Mouse (Mus musculus) embryonic facial prominence, embryonic 14.5 days (tissue): Measurements from ENCODE around the gene Zfp950. TPM values are rescaled to one million over a fixed set of nuclear protein-coding genes. Genes with fewer than 3 reads are reported as not detected.
"Not testable (repeated sequence)": the region's sequence is repeated elsewhere in the genome, so short reads cannot be mapped to it uniquely, and the experiment has no call there.

Source experiments
- ATAC-seq: fragments of 200-750 bp; cut with Nextera tagmentation; 2 replicates; pipeline ENCODE4 v1.8.0; 2017; ENCODE audit warnings: low read depth, moderate number of reproducible peaks, moderate TSS enrichment
- DNase-seq: peaks from one replicate; pipeline ENCODE4 v3.0.0-alpha.2; 2015; ENCODE audit warnings: low spot score
- H3K27ac ChIP-seq: fragments of 300-500 bp; sonication (generic); replicated peaks from 2 replicates; pipeline ENCODE4 v1.5.1; 2014; ENCODE audit warnings: low read depth, mild to moderate bottlenecking, low read length, moderate library complexity
- H3K27me3 ChIP-seq: fragments of 300-500 bp; sonication (generic); replicated peaks from 2 replicates; pipeline ENCODE4 v1.6.1; 2014; ENCODE audit warnings: low read length; ENCODE audit not compliant: control insufficient read depth, insufficient read depth
- H3K36me3 ChIP-seq: fragments of 300-500 bp; sonication (generic); 2 replicates; pipeline ENCODE4 v1.6.1; 2014; ENCODE audit warnings: low read length, mixed read lengths; ENCODE audit not compliant: control insufficient read depth, insufficient read depth
- H3K4me1 ChIP-seq: fragments of 300-500 bp; sonication (generic); 2 replicates; pipeline ENCODE4 v1.6.1; 2014; ENCODE audit warnings: antibody characterized with exemption, low read length; ENCODE audit not compliant: control insufficient read depth, insufficient read depth
- H3K4me2 ChIP-seq: fragments of 300-500 bp; sonication (generic); 2 replicates; pipeline ENCODE4 v1.6.1; 2014; ENCODE audit warnings: low read depth, mild to moderate bottlenecking, low read length, moderate library complexity, mixed read lengths
- H3K4me3 ChIP-seq: fragments of 300-500 bp; sonication (generic); 2 replicates; pipeline ENCODE4 v1.5.1; 2014; ENCODE audit warnings: low read depth, mild to moderate bottlenecking, low read length
- H3K9ac ChIP-seq: fragments of 300-500 bp; sonication (generic); 2 replicates; pipeline ENCODE4 v1.6.1; 2014; ENCODE audit warnings: low read depth, mild to moderate bottlenecking, low read length, moderate library complexity, mixed read lengths
- H3K9me3 ChIP-seq: fragments of 300-500 bp; sonication (generic); 2 replicates; pipeline ENCODE4 v1.6.1; 2016; ENCODE audit warnings: low read length; ENCODE audit not compliant: control insufficient read depth
- WGBS: fragments of 180-500 bp; shearing (Covaris S2); extraction: QIAGEN DNeasy Blood & Tissue Kit; methylation state at CpG from one replicate; pipeline ENCODE4 v1.1.7; 2014; 5-methylcytosine and 5-hydroxymethylcytosine counted together
- polyA plus RNA-seq: library from polyadenylated mRNA; unstranded; fragments of >200 nt; fragmentation: Nextera tagmentation; extraction: Ambion mirVana; gene quantifications from 2 replicates; pipeline ENCODE4 v1.2.1, GENCODE M21; 2014

The Zfp950 gene
- 39.0 and 39.8 TPM in 2 replicates for polyA plus RNA-seq

DNA sequence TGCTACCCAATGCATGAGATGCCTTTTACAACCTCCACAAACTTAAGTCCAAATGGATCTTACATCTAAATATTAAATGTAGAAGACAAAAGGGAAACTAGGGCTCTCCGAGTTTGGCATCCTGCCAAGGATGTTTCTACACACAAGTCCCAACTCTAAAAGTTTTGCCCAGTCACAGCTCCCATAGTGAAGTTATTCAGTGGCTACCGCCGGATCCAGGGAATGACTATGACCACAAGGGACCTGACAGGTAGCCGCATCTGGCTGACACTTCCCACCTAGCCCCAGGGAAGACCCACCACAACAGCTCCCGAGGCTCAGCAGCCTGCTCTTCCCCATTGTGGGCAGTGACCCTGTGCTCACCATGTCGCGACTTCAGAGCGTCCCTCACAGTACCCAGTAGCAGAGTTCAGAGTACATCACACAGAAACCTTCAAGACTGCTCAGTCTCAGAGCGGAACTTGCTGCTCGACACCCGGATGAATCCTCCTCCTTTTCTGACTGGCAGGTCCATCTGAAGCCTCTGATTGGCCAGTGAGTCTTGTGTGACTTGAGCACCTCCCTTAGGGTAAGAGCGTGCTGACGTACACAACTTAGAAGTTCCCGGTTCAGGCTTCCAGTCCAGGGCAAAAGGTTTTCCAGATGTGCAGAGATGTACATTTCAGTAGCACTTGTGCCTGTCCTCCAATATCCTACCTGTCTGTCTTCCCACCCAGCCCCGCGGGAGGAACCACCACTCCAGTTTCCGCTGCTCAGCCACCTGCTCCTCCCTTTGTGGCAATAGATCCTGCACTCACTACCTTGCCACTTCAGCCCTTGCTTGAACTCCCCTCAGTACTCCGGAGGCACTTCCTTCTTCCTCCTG, at the start of gene Zfp950:
TSS of gene Zfp950 (minus strand) at position 499 of the 865 bp plus-strand sequence.
- H3K36me3 ChIP-seq, result no peaks in the 10 kb centered on the region
- ATAC-seq (peak; percentile 100), DNase-seq (peak; percentile 97)
- peak within 1 kb of the TSS; percentile 79 for H3K9ac ChIP-seq
- peak within 1 kb of the TSS; percentile 57 for H3K27ac ChIP-seq
- peaks cover 10% of the 10 kb centered on the region for H3K4me1 ChIP-seq
- peak within 1 kb of the TSS; percentile 74 for H3K4me2 ChIP-seq
- no peaks in the 10 kb centered on the region for H3K9me3 ChIP-seq
- H3K27me3 ChIP-seq, result no peaks in the 10 kb centered on the region
- peak within 1 kb of the TSS; percentile 80 for H3K4me3 ChIP-seq
- under 1% methylated on average over 18 of the region's 18 CpGs for WGBS

- 78% methylated on average over 2 of the region's 2 CpGs for WGBS
- not testable (repeated sequence) for H3K9ac ChIP-seq, DNase-seq, H3K4me2 ChIP-seq, ATAC-seq, H3K4me3 ChIP-seq, H3K27me3 ChIP-seq, H3K36me3 ChIP-seq, H3K4me1 ChIP-seq, H3K27ac ChIP-seq
- peaks cover 25% of the 10 kb centered on the region for H3K9me3 ChIP-seq
Measured at GRCm38 (mm10) chr19:61183590-61183989, 43.0 kb upstream of the Zfp950 start, which contains the start of gene Gm6020. Gene Gm6020 (plus strand): TSS chr19:61183890.

GRCm38 (mm10) chr19:61175756-61176324, 35.2 kb upstream of the Zfp950 start, which contains the start of gene Gm7102:
Gene Gm7102 (minus strand): TSS chr19:61176309.
- Histone ChIP-seq H3K4me2 (peak within 1 kb of the TSS; percentile 52), H3K4me3 (peak within 1 kb of the TSS; percentile 33), H3K4me1 (no peaks in the 10 kb centered on the region), H3K9me3 (no peaks in the 10 kb centered on the region), H3K9ac (peak within 1 kb of the TSS; percentile 46; the same call in 1 of the 2 replicates), H3K27ac (no peak within 1 kb of the TSS), H3K27me3 (no peaks in the 10 kb centered on the region), H3K36me3 (no peaks in the 10 kb centered on the region)
- DNase-seq (no peak), ATAC-seq (no peak)
- WGBS, result 38% methylated on average over 38 of the region's 39 CpGs

GRCm38 (mm10) chr19:61151701-61152420, 11.2 kb upstream of the Zfp950 start:
- Histone ChIP-seq H3K27ac (no peak overlapping the region), H3K4me2 (peak overlapping the region; percentile 71), H3K4me3 (peak overlapping the region; percentile 37), H3K9ac (peak overlapping the region; percentile 49), H3K36me3 (no peaks in the 10 kb centered on the region), H3K27me3 (peaks cover 6% of the 10 kb centered on the region), H3K4me1 (no peaks in the 10 kb centered on the region), H3K9me3 (no peaks in the 10 kb centered on the region)
- WGBS, result 8% methylated on average over 27 of the region's 27 CpGs
- DNase-seq (peak; percentile 10), ATAC-seq (peak; percentile 65)

DNA sequence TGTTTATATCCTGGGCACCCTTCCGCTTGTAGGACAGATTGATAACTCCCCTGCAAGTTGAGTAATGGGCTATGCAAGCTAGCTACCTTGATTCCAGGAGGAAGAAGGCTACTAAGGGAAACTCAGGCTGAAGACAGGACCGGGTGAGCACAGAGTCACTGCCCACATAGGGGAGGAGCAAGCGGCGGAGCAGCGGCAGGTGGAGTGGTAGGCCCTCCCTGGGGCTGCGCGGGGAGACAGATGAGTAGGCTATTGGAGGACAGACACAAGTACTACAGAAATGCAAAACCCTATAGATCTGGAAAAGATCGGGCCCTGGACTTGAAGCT, 10.7 kb upstream of the Zfp950 start:
- Histone ChIP-seq H3K4me3 (peak overlapping the region; percentile 37), H3K27me3 (peaks cover 6% of the 10 kb centered on the region), H3K9ac (peak overlapping the region; percentile 49; the same call in 1 of the 2 replicates), H3K36me3 (no peaks in the 10 kb centered on the region), H3K9me3 (no peaks in the 10 kb centered on the region), H3K4me1 (no peaks in the 10 kb centered on the region), H3K27ac (no peak overlapping the region), H3K4me2 (peak overlapping the region; percentile 71)
- WGBS, result 6% methylated on average over 8 of the region's 8 CpGs
- peak; percentile 13 for DNase-seq
- ATAC-seq, result peak; percentile 71

DNA sequence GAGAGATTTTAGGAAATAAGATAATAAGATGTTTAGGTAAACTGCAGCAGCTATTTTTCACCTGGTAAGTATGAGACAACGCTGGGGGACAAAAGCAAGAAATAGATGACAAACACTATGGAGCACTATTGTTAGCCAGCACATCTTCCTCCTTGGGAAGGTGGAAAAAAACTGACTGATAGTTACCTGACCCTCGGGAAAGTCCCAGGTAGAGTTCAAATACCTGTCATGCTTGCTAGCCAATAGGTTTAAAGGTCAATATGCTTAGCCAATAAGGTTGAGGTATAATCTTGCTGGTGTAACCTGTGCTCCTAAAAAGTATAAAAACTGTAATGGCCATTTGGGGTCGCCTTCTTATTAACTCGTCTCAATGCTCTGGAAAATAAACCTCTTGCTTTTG, 659 bp upstream of the Zfp950 start:
- Histone ChIP-seq H3K9ac (peak overlapping the region; percentile 79), H3K4me2 (peak overlapping the region; percentile 74), H3K36me3 (no peaks in the 10 kb centered on the region), H3K4me3 (peak overlapping the region; percentile 80), H3K9me3 (no peaks in the 10 kb centered on the region), H3K4me1 (peaks cover 10% of the 10 kb centered on the region), H3K27ac (peak overlapping the region; percentile 39; the same call in 1 of the 2 replicates), H3K27me3 (no peaks in the 10 kb centered on the region)
- WGBS, result 19% methylated on average over 4 of the region's 4 CpGs
- DNase-seq (no peak), ATAC-seq (no peak)

- ATAC-seq (no peak), DNase-seq (no peak)
- Histone ChIP-seq H3K27me3 (no peaks in the 10 kb centered on the region), H3K9ac (no peak overlapping the region), H3K4me2 (no peak overlapping the region), H3K36me3 (no peaks in the 10 kb centered on the region), H3K4me1 (peaks cover 10% of the 10 kb centered on the region), H3K27ac (no peak overlapping the region), H3K9me3 (no peaks in the 10 kb centered on the region), H3K4me3 (no peak overlapping the region)
Measured at GRCm38 (mm10) chr19:61138655-61139054, 2.0 kb downstream of the Zfp950 start.

- Histone ChIP-seq H3K9me3 (peaks cover 22% of the 10 kb centered on the region), H3K4me1 (no peaks in the 10 kb centered on the region), H3K27ac (no peak overlapping the region), H3K4me2 (no peak overlapping the region), H3K9ac (no peak overlapping the region), H3K27me3 (no peaks in the 10 kb centered on the region), H3K4me3 (no peak overlapping the region), H3K36me3 (peaks cover 28% of the 10 kb centered on the region)
- 93% methylated on average over 10 of the region's 10 CpGs for WGBS
- ATAC-seq (no peak), DNase-seq (no peak)
Measured at GRCm38 (mm10) chr19:61131096-61131495, 9.5 kb downstream of the Zfp950 start.
